Mouse (Mus musculus) liver, embryonic 14.5 days (tissue): ENCODE data around the gene Carns1.
"Not testable (repeated sequence)": the region's sequence is repeated elsewhere in the genome, so short reads cannot be mapped to it uniquely, and the experiment has no call there.

ENCODE experiments used
- CTCF ChIP-seq: IDR thresholded peaks from 2 replicates; pipeline ENCODE4 v1.5.1; 2016; ENCODE audit warnings: antibody characterized with exemption, low read depth, control low read depth
- EP300 ChIP-seq: IDR thresholded peaks from 2 replicates; pipeline ENCODE4 v1.6.1; 2016; ENCODE audit warnings: antibody characterized with exemption, low read depth

- TF ChIP-seq CTCF, EP300: not testable (repeated sequence)
These were observed 50.0 kb downstream of the Carns1 start for GRCm38 (mm10) chr19:4125268-4125667.
